Mouse (Mus musculus): ENCODE measurements around the gene Igsf3.

GRCm38 (mm10) chr3:101379789-101380188 lies 2.9 kb downstream of the Igsf3 start:
- TF ChIP-seq MAZ (IDR thresholded peaks at IDR 0.05; ENCODE audit: low read depth, low read length): no peak
- no peak for TF ChIP-seq CTCF (conservative IDR thresholded peaks at IDR 0.05 in 1 of 2, IDR thresholded peaks at IDR 0.05 in 1 of 2; ENCODE audit: low read depth in 2 of 2, low read length in 2 of 2)
- TF ChIP-seq POLR2A (IDR thresholded peaks at IDR 0.05; ENCODE audit: low read depth, low read length): no peak
- no peak for TF ChIP-seq ZC3H11A (IDR thresholded peaks at IDR 0.05; ENCODE audit: low read depth, low read length)
- no peak for TF ChIP-seq RAD21 (IDR thresholded peaks at IDR 0.05; ENCODE audit: low read depth, low read length)
- TF ChIP-seq SIN3A (IDR thresholded peaks at IDR 0.05; ENCODE audit: low read length): no peak
- TF ChIP-seq JUND (conservative IDR thresholded peaks at IDR 0.05; ENCODE audit: low read depth, low read length): no peak
- TF ChIP-seq TBP (conservative IDR thresholded peaks at IDR 0.05; ENCODE audit: low read depth, low read length): no peak
- no peak for TF ChIP-seq BHLHE40 (IDR thresholded peaks at IDR 0.05; ENCODE audit: low read depth, low read length)
